Mouse (Mus musculus): Measurements from ENCODE around the gene Add3.

Gene Add3

GRCm38 (mm10) chr19:53273055-53273722, 132.9 kb downstream of the Add3 start:
- no peak for DNase-seq (ENCODE audit: low read depth, low spot score)

- DNase-seq (ENCODE audit: low read depth, low spot score), result no peak
Observed at GRCm38 (mm10) chr19:53273781-53274428, 133.7 kb downstream of the Add3 start.

DNA sequence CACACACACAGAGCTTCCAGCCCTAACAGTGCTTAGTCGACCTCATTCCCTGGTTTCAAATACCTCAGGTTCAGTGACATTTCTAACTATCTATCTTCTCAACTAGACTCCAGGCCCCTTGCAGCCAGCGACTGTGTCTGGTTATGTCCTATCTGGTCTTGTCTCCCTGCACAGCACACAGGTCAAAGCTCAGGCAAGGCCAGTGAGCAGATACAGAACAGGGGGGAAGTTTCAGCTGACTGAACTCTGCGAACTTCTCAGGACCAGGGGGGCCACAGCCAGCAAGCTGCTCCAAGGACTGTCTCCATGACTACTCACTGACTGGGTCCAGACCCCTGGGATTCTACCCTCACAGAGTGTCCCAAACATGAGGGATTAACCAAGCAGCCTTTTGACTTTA, 135.0 kb downstream of the Add3 start:
- no peak for DNase-seq (ENCODE audit: low read depth, low spot score)

- DNase-seq (ENCODE audit: low read depth, low spot score), result no peak
Observed at GRCm38 (mm10) chr19:53276902-53277707, 136.9 kb downstream of the Add3 start.

DNA sequence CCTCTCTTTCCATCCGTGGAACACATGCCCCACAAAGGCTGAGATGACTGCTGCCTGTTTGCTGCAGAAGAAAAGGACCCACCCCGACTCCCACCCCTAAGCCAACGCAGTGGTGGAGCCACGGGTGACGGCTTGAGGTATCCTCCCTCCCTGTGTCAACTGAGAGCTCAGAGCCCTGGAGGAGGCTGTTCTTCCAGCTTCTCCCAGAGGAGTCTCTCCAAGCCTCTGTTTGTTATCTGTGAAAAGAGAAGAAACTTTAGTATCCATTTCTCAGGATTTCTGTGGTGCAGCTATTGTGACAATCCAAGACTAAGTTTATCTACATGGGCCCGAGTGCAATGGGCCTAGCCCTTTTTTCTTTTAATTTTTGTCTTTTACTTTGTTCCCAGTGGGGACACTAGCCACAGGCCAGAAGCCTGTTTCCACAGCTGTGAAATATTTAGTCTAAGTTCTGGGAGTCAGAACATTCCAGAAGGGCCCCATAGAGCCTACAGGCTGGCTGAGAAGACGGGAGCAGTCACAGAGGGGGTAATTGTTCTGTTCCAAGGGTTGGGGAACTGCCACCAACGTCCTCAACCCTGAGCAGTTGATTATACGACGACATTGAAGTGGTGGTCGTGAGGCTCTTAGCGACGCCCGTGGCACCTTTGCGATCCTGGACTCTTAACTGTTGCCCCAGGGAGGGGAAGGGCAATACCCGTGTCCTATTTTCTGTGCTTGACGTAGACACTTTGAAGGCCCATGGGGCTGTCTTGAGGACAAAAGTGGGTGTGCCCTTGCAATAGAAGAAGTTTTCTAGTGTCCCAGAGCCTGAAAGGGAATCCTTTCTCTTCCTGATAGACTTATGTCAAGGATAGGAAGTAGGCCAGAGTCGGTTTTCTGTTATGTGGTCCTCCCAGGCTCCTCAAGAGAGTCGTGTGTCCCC, 138.5 kb downstream of the Add3 start:
- no peak for DNase-seq (ENCODE audit: low read depth, low spot score)

- no peak for DNase-seq (ENCODE audit: low read depth, low spot score)
Observed at GRCm38 (mm10) chr19:53280254-53280653, 140.0 kb downstream of the Add3 start.

- no peak for DNase-seq (ENCODE audit: low read depth, low spot score)
Observed at GRCm38 (mm10) chr19:53282571-53282970, 142.3 kb downstream of the Add3 start.

DNA sequence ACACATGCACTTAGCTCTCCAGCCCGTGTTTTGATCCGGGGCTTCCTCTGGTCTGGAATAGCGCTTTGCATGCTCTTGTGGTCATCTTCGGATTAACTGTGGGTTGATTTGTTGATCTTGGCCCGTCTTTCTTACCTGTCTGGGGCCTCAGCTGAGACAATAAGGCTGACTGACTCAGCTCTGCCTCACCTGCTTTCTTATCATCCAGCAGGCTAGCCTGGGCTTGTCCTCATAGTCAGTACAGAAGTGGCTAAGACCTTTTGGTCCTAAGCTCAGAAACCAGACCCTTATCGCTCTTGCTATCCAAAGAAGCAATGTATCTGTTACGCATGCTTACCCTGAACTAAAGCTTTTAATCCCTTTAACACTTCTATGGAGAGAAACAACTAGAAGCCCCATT, 143.5 kb downstream of the Add3 start:
- DNase-seq (ENCODE audit: low read depth, low spot score), result peak; percentile 44

GRCm38 (mm10) chr19:53284268-53285208, 144.3 kb downstream of the Add3 start:
- peak; percentile 51 for DNase-seq (ENCODE audit: low read depth, low spot score)

- peak; percentile 72 for DNase-seq (ENCODE audit: low read depth, low spot score)
Observed at GRCm38 (mm10) chr19:53296331-53297254, 156.3 kb downstream of the Add3 start.
